Mouse (Mus musculus): ENCODE results near the gene Ydjc. TPM values are rescaled to one million over a fixed set of nuclear protein-coding genes. Genes with fewer than 3 reads are reported as not detected.

Gene Ydjc
- polyA plus RNA-seq, 1 experiment from 2014 or later: 5.3 TPM

- Histone ChIP-seq H3K9me3 (ENCODE audit: control insufficient read depth, low read length) (no peaks in the 10 kb centered on the region), H3K36me3 (ENCODE audit: control insufficient read depth, insufficient read depth, low read length) (no peaks in the 10 kb centered on the region), H3K4me2 (ENCODE audit: low read length) (no peak overlapping the region), H3K4me1 (ENCODE audit: control insufficient read depth in 2 of 2, insufficient read depth in 2 of 2, low read length in 2 of 2) (peaks cover 0 to 13% of the 10 kb centered on the region in 2 experiments; a peak in 2 of 4 replicates), H3K9ac (ENCODE audit: low read length) (no peak overlapping the region), H3K4me3 (ENCODE audit: control insufficient read depth in 1 of 2, insufficient read depth in 1 of 2, low read depth in 1 of 2, low read length in 2 of 2) (no peak overlapping the region), H3K27ac (replicated peaks in 1 of 2; ENCODE audit: control insufficient read depth in 1 of 2, insufficient read depth in 1 of 2, low read depth in 2 of 2, low read length in 2 of 2) (no peak overlapping the region), H3K27me3 (ENCODE audit: control insufficient read depth, insufficient read depth, low read length) (peaks cover 5% of the 10 kb centered on the region; the same call in 1 of the 2 replicates)
- 7% methylated on average over 6 of the region's 6 CpGs for whole genome bisulfite sequencing
- ATAC-seq (ENCODE audit: insufficient number of reproducible peaks, insufficient read depth, low FRiP score, low read depth): no peak
These were observed 60.6 kb downstream of the Ydjc start for GRCm38 (mm10) chr16:17204990-17205389.

- peak; percentile 71 for ATAC-seq (ENCODE audit: insufficient number of reproducible peaks, insufficient read depth, low FRiP score, low read depth)
- Histone ChIP-seq H3K27ac (replicated peaks in 1 of 2; ENCODE audit: control insufficient read depth in 1 of 2, insufficient read depth in 1 of 2, low read depth in 2 of 2, low read length in 2 of 2) (no peak within 1 kb of the TSS), H3K4me2 (ENCODE audit: low read length) (peak within 1 kb of the TSS; percentile 100), H3K4me1 (ENCODE audit: control insufficient read depth in 2 of 2, insufficient read depth in 2 of 2, low read length in 2 of 2) (peaks cover 2 to 15% of the 10 kb centered on the region in 2 experiments; a peak in 3 of 4 replicates), H3K9ac (ENCODE audit: low read length) (peak within 1 kb of the TSS; percentile 75), H3K4me3 (ENCODE audit: control insufficient read depth in 1 of 2, insufficient read depth in 1 of 2, low read depth in 1 of 2, low read length in 2 of 2) (peak within 1 kb of the TSS; percentile 56 to 70), H3K27me3 (ENCODE audit: control insufficient read depth, insufficient read depth, low read length) (peaks cover 21% of the 10 kb centered on the region), H3K36me3 (ENCODE audit: control insufficient read depth, insufficient read depth, low read length) (no peaks in the 10 kb centered on the region), H3K9me3 (ENCODE audit: control insufficient read depth, low read length) (no peaks in the 10 kb centered on the region)
- WGBS: under 1% methylated on average over 85 of the region's 85 CpGs
These were observed 64.3 kb downstream of the Ydjc start, which contains the start of gene Rimbp3 for GRCm38 (mm10) chr16:17208389-17209361. Gene Rimbp3, plus strand, starts transcription at chr16:17208603.

DNA sequence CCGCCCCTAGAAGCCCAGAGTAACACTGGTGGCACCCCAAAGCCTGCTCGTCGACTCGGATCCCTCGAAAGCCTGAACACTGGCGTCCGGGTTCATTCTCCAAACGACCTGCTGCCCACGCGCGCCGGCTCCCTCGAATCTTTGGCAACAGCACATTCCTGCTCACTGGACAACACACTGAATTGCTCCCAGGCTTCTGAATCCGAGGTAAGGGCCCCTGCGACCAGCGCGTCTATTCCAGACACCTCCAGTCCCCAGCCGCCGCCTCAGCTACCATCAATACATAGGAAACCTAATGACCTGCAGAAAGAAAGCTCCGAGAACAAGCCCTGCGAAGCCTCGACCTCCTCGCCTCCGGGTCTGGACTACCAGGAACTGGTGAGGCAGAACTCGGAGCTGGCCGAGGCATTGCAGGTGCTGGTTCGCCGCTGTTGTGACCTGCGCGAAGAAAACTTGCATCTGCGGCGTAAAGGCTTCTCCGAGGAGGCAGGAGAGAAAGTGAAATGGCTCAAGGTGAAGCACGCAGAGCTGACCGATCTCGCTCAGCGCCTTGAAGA, 65.1 kb downstream of the Ydjc start:
- peaks cover 21% of the 10 kb centered on the region for H3K27me3 ChIP-seq (ENCODE audit: control insufficient read depth, insufficient read depth, low read length)
- no peak overlapping the region for H3K27ac ChIP-seq (replicated peaks in 1 of 2; ENCODE audit: control insufficient read depth in 1 of 2, insufficient read depth in 1 of 2, low read depth in 2 of 2, low read length in 2 of 2)
- peak overlapping the region; percentile 100 for H3K4me2 ChIP-seq (ENCODE audit: low read length)
- no peaks in the 10 kb centered on the region for H3K9me3 ChIP-seq (ENCODE audit: control insufficient read depth, low read length)
- H3K4me1 ChIP-seq (ENCODE audit: control insufficient read depth in 2 of 2, insufficient read depth in 2 of 2, low read length in 2 of 2): peaks cover 2 to 15% of the 10 kb centered on the region in 2 experiments; a peak in 3 of 4 replicates
- H3K9ac ChIP-seq (ENCODE audit: low read length): peak overlapping the region; percentile 75
- 2% methylated on average over 37 of the region's 37 CpGs for WGBS
- no peaks in the 10 kb centered on the region for H3K36me3 ChIP-seq (ENCODE audit: control insufficient read depth, insufficient read depth, low read length)
- peak overlapping the region; percentile 56 to 70 for H3K4me3 ChIP-seq (ENCODE audit: control insufficient read depth in 1 of 2, insufficient read depth in 1 of 2, low read depth in 1 of 2, low read length in 2 of 2)
- ATAC-seq (ENCODE audit: insufficient number of reproducible peaks, insufficient read depth, low FRiP score, low read depth): no peak

MicroRNA genes within 50 kb of the gene (microRNA counts, 519-probe panel; counts per million panel counts)
- microRNA mmu-miR-130b: 6,464 counts per million, percentile 90 among the panel's probes with 10 or more counts
- 322 counts per million, percentile 70 among the panel's probes with 10 or more counts for microRNA mmu-miR-301b

Small RNA genes lying within 50 kb of the gene (microRNA-seq; reads per million reads assigned to microRNA genes)
- gene Mir130b (4,337 reads per million, percentile 91 among the genes with 10 or more reads in this experiment), gene Mir301b (81.9 reads per million, percentile 50 among the genes with 10 or more reads in this experiment)

Other genes with a start within 250 kb of the Ydjc start
- 18.6 and 19.9 TPM in 2 replicates for gene Ppm1f, start 248.2 kb upstream of the Ydjc start, polyA plus RNA-seq (2014; fragmentation: Nextera tagmentation; extraction: Ambion mirVana)
- 154 and 162 TPM in 2 replicates for gene Mapk1, start 161.2 kb upstream of the Ydjc start, polyA plus RNA-seq (2014; fragmentation: Nextera tagmentation; extraction: Ambion mirVana)
- gene Ypel1, start 74.9 kb upstream of the Ydjc start, polyA plus RNA-seq (2014; fragmentation: Nextera tagmentation; extraction: Ambion mirVana): 15.9 and 18.9 TPM in 2 replicates
- 97.6 and 107 TPM in 2 replicates for gene Ppil2, start 33.4 kb upstream of the Ydjc start, polyA plus RNA-seq (2014; fragmentation: Nextera tagmentation; extraction: Ambion mirVana)
- 13.7 and 18.1 TPM in 2 replicates for gene 2610318N02Rik, start 19.5 kb upstream of the Ydjc start, polyA plus RNA-seq (2014; fragmentation: Nextera tagmentation; extraction: Ambion mirVana)
- gene Sdf2l1, start 12.2 kb upstream of the Ydjc start, polyA plus RNA-seq (2014; fragmentation: Nextera tagmentation; extraction: Ambion mirVana): 26.4 and 32.4 TPM in 2 replicates
- 0.11 and 0.23 TPM in 2 replicates for gene Ccdc116, start 2.6 kb downstream of the Ydjc start, polyA plus RNA-seq (2014; fragmentation: Nextera tagmentation; extraction: Ambion mirVana)
- gene Ube2l3, start 58.0 kb downstream of the Ydjc start, polyA plus RNA-seq (2014; fragmentation: Nextera tagmentation; extraction: Ambion mirVana): 276 and 285 TPM in 2 replicates
- 0.15 and 0.20 TPM in 2 replicates for gene Rimbp3, start 64.0 kb downstream of the Ydjc start, polyA plus RNA-seq (2014; fragmentation: Nextera tagmentation; extraction: Ambion mirVana)
- gene Hic2, start 89.0 kb downstream of the Ydjc start, polyA plus RNA-seq (2014; fragmentation: Nextera tagmentation; extraction: Ambion mirVana): 2.7 and 3.0 TPM in 2 replicates
- 7.2 and 7.3 TPM in 2 replicates for gene Tmem191c, start 131.5 kb downstream of the Ydjc start, polyA plus RNA-seq (2014; fragmentation: Nextera tagmentation; extraction: Ambion mirVana)
- gene Serpind1, start 186.8 kb downstream of the Ydjc start, polyA plus RNA-seq (2014; fragmentation: Nextera tagmentation; extraction: Ambion mirVana): 0.66 and 0.75 TPM in 2 replicates

Measured in heart, embryonic 14.5 days (tissue).